In the genomic region with DNA sequence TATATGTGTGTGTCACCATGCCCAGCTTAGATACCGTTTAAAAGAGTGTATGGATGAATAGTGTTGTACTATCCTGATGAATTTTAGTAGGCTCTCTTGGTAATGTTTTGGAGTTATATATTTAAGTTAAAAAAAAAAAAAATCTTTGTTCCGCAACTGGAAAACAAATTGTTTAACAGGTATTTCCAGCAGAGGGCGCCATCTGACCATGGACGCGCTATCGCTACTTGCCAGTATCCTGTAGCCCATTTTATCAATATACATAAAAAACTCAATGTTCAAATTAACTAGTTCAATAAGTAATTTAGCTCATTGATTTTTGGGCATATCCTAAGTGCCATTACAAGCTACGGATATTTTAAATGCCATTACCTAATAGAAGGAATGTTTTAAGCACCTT, we compare ENCODE assay signal across 8 mouse cellular contexts. TPM values are rescaled to one million over a fixed set of nuclear protein-coding genes. Genes with fewer than 3 reads are reported as not detected.
A peak's percentile ranks its signal among the peaks of the same experiment; 100 is the strongest.
DNase-seq lines count a peak whose midpoint lies in the region; ATAC-seq lines count a peak whose summit lies in the region.

No protein-coding gene starts in this region.

- H3K4me2 ChIP-seq in liver, embryonic 11.5 days, result no peak overlapping the region

- H3K4me1 ChIP-seq in liver, embryonic 11.5 days (replicated peaks; ENCODE audit: control insufficient read depth, insufficient read depth, low read length), result no peaks in the 10 kb centered on the region

- 4% methylated on average over 7 of the region's 7 CpGs for WGBS in liver, embryonic 11.5 days

- intact Hi-C loops in left cerebral cortex, postnatal 14 days (cut with DNase I), result loop anchor here (10.0 kb wide), 1 partner anchor 342 kb away; a partner anchor contains a TSS

- H3K27ac ChIP-seq in liver, embryonic 11.5 days (ENCODE audit: low read depth, low read length), result no peak overlapping the region

- H3K4me3 ChIP-seq in liver, embryonic 11.5 days (ENCODE audit: low read depth, low read length), result no peak overlapping the region

- DNase-seq in cerebellum, adult 18-20 months, result peak; percentile 37 to 59
- no peak for DNase-seq in cerebellum, adult 9-11 months
- peak; percentile 70 for DNase-seq in liver
- no peak for DNase-seq in liver, embryonic 11.5 days (ENCODE audit: low spot score)
- peak; percentile 82 for DNase-seq in adrenal gland, postnatal 14 days
- peak; percentile 77 for DNase-seq in forelimb bud, embryonic 11.5 days (ENCODE audit: low read depth, low spot score)
- peak; percentile 60 to 81 for DNase-seq in left cerebral cortex, postnatal 14 days (ENCODE audit: low spot score in 2 of 2)
- peak; percentile 88 for DNase-seq in retina, embryonic 14.5 days (ENCODE audit: low spot score)

- no peaks in the 10 kb centered on the region for H3K9me3 ChIP-seq in liver, embryonic 11.5 days (ENCODE audit: control insufficient read depth, low read length)

- H3K9ac ChIP-seq in liver, embryonic 11.5 days (ENCODE audit: low read depth, low read length), result no peak overlapping the region

- H3K36me3 ChIP-seq in liver, embryonic 11.5 days (ENCODE audit: control insufficient read depth, insufficient read depth, low read length), result no peaks in the 10 kb centered on the region

- no peak for ATAC-seq in liver, embryonic 11.5 days (replicated peaks; ENCODE audit: low FRiP score)

- H3K27me3 ChIP-seq in liver, embryonic 11.5 days (replicated peaks; ENCODE audit: control insufficient read depth, insufficient read depth, low read length), result no peaks in the 10 kb centered on the region

RNA-seq across cellular contexts. Expression of a gene that starts 14.8 kb away (rescaled TPM):
- 358 and 365 TPM in 2 replicates for polyA plus RNA-seq in liver, embryonic 11.5 days (2014; fragmentation: Nextera tagmentation; extraction: Ambion mirVana)
- 98.0 and 98.6 TPM in 2 replicates for total RNA-seq in adrenal gland, postnatal 14 days (2021)
- 100 to 1,000 TPM; 106 TPM for total RNA-seq in left cerebral cortex, postnatal 14 days (2021)

Comparison
In these comparisons a context has a peak if more than half of its experiments do, and no peak if none do; other contexts are left out.
1. DNase-seq: peak in cerebellum, adult 18-20 months (2 of 2), liver (single experiment), adrenal gland, postnatal 14 days (single experiment), forelimb bud, embryonic 11.5 days (single experiment), left cerebral cortex, postnatal 14 days (2 of 2) and retina, embryonic 14.5 days (single experiment); none in cerebellum, adult 9-11 months (single experiment) and liver, embryonic 11.5 days (single experiment).